Mouse (Mus musculus) ES-E14 (cell line): ENCODE data around the gene Nav1. TPM values are rescaled to one million over a fixed set of nuclear protein-coding genes. Genes with fewer than 3 reads are reported as not detected.

Experiments
- DNase-seq: peaks from one replicate; pipeline ENCODE4 v3.0.0-alpha.2; 2013; ENCODE audit warnings: low read depth, low spot score
- H3K27ac ChIP-seq: 2 replicates; pipeline ENCODE4 v1.5.1; 2012; ENCODE audit warnings: low read depth, mild to moderate bottlenecking, low read length, moderate library complexity, mixed read lengths; ENCODE audit not compliant: poor library complexity, insufficient read depth, severe bottlenecking
- H3K36me3 ChIP-seq: 2 replicates; pipeline ENCODE4 v1.6.1; 2012; ENCODE audit warnings: mild to moderate bottlenecking, low read length, moderate library complexity, mixed read lengths; ENCODE audit not compliant: control insufficient read depth, poor library complexity, insufficient read depth, severe bottlenecking
- H3K4me1 ChIP-seq, 2 experiments: fragments of 150-350 bp in 1 of 2; sonication (generic) in 1 of 2; 2 replicates each; pipeline ENCODE4 v1.6.1; 2012; ENCODE audit warnings: low read length in 2 of 2, mild to moderate bottlenecking in 1 of 2, mixed read lengths in 1 of 2; ENCODE audit not compliant: control insufficient read depth in 2 of 2, insufficient read depth in 2 of 2, poor library complexity in 1 of 2
- H3K4me3 ChIP-seq, 2 experiments: fragments of 150-350 bp in 1 of 2; sonication (generic) in 1 of 2; 2 replicates each; pipeline ENCODE4 v1.5.1; 2012; ENCODE audit warnings: low read length in 2 of 2, low read depth in 1 of 2, mild to moderate bottlenecking in 1 of 2, mixed read lengths in 1 of 2; ENCODE audit not compliant: insufficient read depth in 1 of 2, poor library complexity in 1 of 2, severe bottlenecking in 1 of 2
- H3K9ac ChIP-seq: 2 replicates; pipeline ENCODE4 v1.6.1; 2012; ENCODE audit warnings: low read depth, mild to moderate bottlenecking, low read length, mixed read lengths; ENCODE audit not compliant: poor library complexity, insufficient read depth, severe bottlenecking
- H3K9me3 ChIP-seq: fragments of 150-350 bp; sonication (generic); 2 replicates; pipeline ENCODE4 v1.6.1; 2012; ENCODE audit warnings: low read depth, mild to moderate bottlenecking, low read length; ENCODE audit not compliant: control insufficient read depth, insufficient read depth
- CHD2 ChIP-seq: IDR thresholded peaks from 2 replicates; pipeline ENCODE4 v1.6.1; 2014; ENCODE audit warnings: mild to moderate bottlenecking, low read depth, low read length, inconsistent platforms
- HCFC1 ChIP-seq: IDR thresholded peaks from 2 replicates; pipeline ENCODE4 v1.6.1; 2012; ENCODE audit warnings: low read length, inconsistent platforms, borderline replicate concordance; ENCODE audit not compliant: insufficient read depth
- MAFK ChIP-seq: IDR thresholded peaks from 2 replicates; pipeline ENCODE4 v1.6.1; 2014; ENCODE audit warnings: mild to moderate bottlenecking, low read depth, low read length, inconsistent platforms; ENCODE audit not compliant: insufficient read depth
- ZC3H11A ChIP-seq: IDR thresholded peaks from 2 replicates; pipeline ENCODE4 v1.6.1; 2012; ENCODE audit warnings: low read depth, mild to moderate bottlenecking, inconsistent platforms, low read length, borderline replicate concordance
- ZNF384 ChIP-seq: IDR thresholded peaks from 2 replicates; pipeline ENCODE4 v1.6.1; 2012; ENCODE audit warnings: low read depth, low read length, inconsistent platforms
- in situ Hi-C, 2 experiments: fragments of 600-800 bp; cut with MboI; formaldehyde crosslinking; loops; one replicate each; pipeline ENCODE4 v1.15.1; 2025; ENCODE audit warnings: low sequenced_read_pairs in 2 of 2, inconsistent platforms in 1 of 2; ENCODE audit not compliant: unreplicated experiment in 2 of 2
- total RNA-seq: library from RNA; depleted of rRNA; stranded (reverse); fragments of 300-350 nt; gene quantifications from 2 replicates; pipeline ENCODE4 v1.2.3, GENCODE M21; 2012

Nav1 gene
- total RNA-seq, 1 experiment: 11.4 TPM

GRCm38 (mm10) chr1:135603121-135603870 is 3.8 kb downstream of the Nav1 start:
- Histone ChIP-seq H3K9me3 (no peaks in the 10 kb centered on the region), H3K4me1 (peaks cover 0 to 10% of the 10 kb centered on the region in 2 experiments; a peak in 2 of 4 replicates), H3K36me3 (peaks cover 6% of the 10 kb centered on the region; the same call in 1 of the 2 replicates), H3K4me3 (no peak overlapping the region), H3K9ac (no peak overlapping the region), H3K27ac (no peak overlapping the region)
- in situ Hi-C loops: no loop called here
- TF ChIP-seq CHD2 (no peak), MAFK (no peak), ZC3H11A (no peak)
- DNase-seq: no peak

- in situ Hi-C loops: no loop called here
- peaks cover 8% of the 10 kb centered on the region; the same call in 1 of the 2 replicates for H3K36me3 ChIP-seq
- no peak overlapping the region for H3K27ac ChIP-seq
- H3K9me3 ChIP-seq: no peaks in the 10 kb centered on the region
- DNase-seq: no peak
- no peak overlapping the region for H3K4me3 ChIP-seq
- H3K4me1 ChIP-seq: peaks cover 0 to 11% of the 10 kb centered on the region in 2 experiments; a peak in 2 of 4 replicates
- TF ChIP-seq CHD2: no peak
- no peak for TF ChIP-seq ZC3H11A
- TF ChIP-seq MAFK: no peak
- TF ChIP-seq ZNF384: no peak
- TF ChIP-seq HCFC1: no peak
- no peak overlapping the region for H3K9ac ChIP-seq
Measured at GRCm38 (mm10) chr1:135600023-135601005, 6.8 kb downstream of the Nav1 start.

- peaks cover 6% of the 10 kb centered on the region; the same call in 1 of the 2 replicates for H3K36me3 ChIP-seq
- H3K27ac ChIP-seq: no peak overlapping the region
- TF ChIP-seq CHD2 (no peak), ZC3H11A (no peak), ZNF384 (no peak), HCFC1 (no peak), MAFK (no peak)
- H3K9ac ChIP-seq: no peak overlapping the region
- no peak overlapping the region for H3K4me3 ChIP-seq
- in situ Hi-C loops: no loop called here
- H3K4me1 ChIP-seq: peaks cover 0 to 9% of the 10 kb centered on the region in 2 experiments; a peak in 2 of 4 replicates
- H3K9me3 ChIP-seq: no peaks in the 10 kb centered on the region
- no peak for DNase-seq
Measured at GRCm38 (mm10) chr1:135598251-135598879, 8.7 kb downstream of the Nav1 start.

- TF ChIP-seq MAFK: 0 out of 2 replicates have a peak, but pooled peaks have one; percentile 18
- no peak for TF ChIP-seq HCFC1
- TF ChIP-seq ZNF384: no peak
- no peak for TF ChIP-seq ZC3H11A
Measured at GRCm38 (mm10) chr1:135594279-135594903, 12.7 kb downstream of the Nav1 start.

More at GRCm38 (mm10) chr1:135594279-135594903, 12.7 kb downstream of the Nav1 start:
- no peaks in the 10 kb centered on the region for H3K9me3 ChIP-seq
- no peak overlapping the region for H3K9ac ChIP-seq
- peaks cover 2% of the 10 kb centered on the region; the same call in 1 of the 2 replicates for H3K36me3 ChIP-seq
- H3K4me1 ChIP-seq: peaks cover 0 to 4% of the 10 kb centered on the region in 2 experiments; a peak in 1 of 4 replicates
- no peak for DNase-seq
- H3K27ac ChIP-seq: no peak overlapping the region
- in situ Hi-C loops: no loop called here
- no peak overlapping the region for H3K4me3 ChIP-seq
